Mouse (Mus musculus): ENCODE data around the gene Syt9.

- TF ChIP-seq CTCF (IDR thresholded peaks at IDR 0.05; ENCODE audit: extremely low read depth, insufficient read depth, insufficient read length, insufficient replicate concordance) = no peak
- no peak for TF ChIP-seq POLR2A (IDR thresholded peaks at IDR 0.05; ENCODE audit: low read depth, low read length)
Measured at GRCm38 (mm10) chr7:107444579-107444978, 74.1 kb downstream of the Syt9 start.

Measured in spleen, adult 2 months (tissue).